Mouse (Mus musculus) heart, adult 2 months (tissue): ENCODE results near the gene Ddx6. TPM values are rescaled to one million over a fixed set of nuclear protein-coding genes. Genes with fewer than 3 reads are reported as not detected.

Source experiments
- DNase-seq, 2 experiments: peaks; one replicate each; pipeline ENCODE4 v3.0.0; 2021
- H3K27ac ChIP-seq: fragments of 200-600 bp; 2 replicates; pipeline ENCODE4 v1.8.1; 2022
- H3K27me3 ChIP-seq: fragments of 200-500 bp; 2 replicates; pipeline ENCODE4 v1.6.1; 2012; ENCODE audit warnings: mild to moderate bottlenecking, low read length, inconsistent platforms, mixed read lengths; ENCODE audit not compliant: control insufficient read depth, insufficient read depth
- H3K36me3 ChIP-seq: fragments of 200-500 bp; 2 replicates; pipeline ENCODE4 v1.6.1; 2012; ENCODE audit warnings: low read length, inconsistent platforms; ENCODE audit not compliant: control insufficient read depth, insufficient read depth
- H3K4me1 ChIP-seq: fragments of 200-500 bp; 2 replicates; pipeline ENCODE4 v1.6.1; 2011; ENCODE audit warnings: low read length; ENCODE audit not compliant: control insufficient read depth, insufficient read depth
- H3K4me3 ChIP-seq: fragments of 200-600 bp; 2 replicates; pipeline ENCODE4 v1.8.1; 2022
- H3K79me2 ChIP-seq: fragments of 200-500 bp; replicated peaks from 2 replicates; pipeline ENCODE4 v1.6.1; 2012; ENCODE audit warnings: mild to moderate bottlenecking, inconsistent platforms, low read length, moderate library complexity, mixed read lengths; ENCODE audit not compliant: control insufficient read depth, insufficient read depth
- H3K9ac ChIP-seq: fragments of 200-500 bp; 2 replicates; pipeline ENCODE4 v1.6.1; 2012; ENCODE audit warnings: low read depth, mild to moderate bottlenecking, control low read depth, inconsistent platforms, low read length, mixed read lengths
- CTCF ChIP-seq: fragments of 200-600 bp; IDR thresholded peaks from 2 replicates; pipeline ENCODE4 v1.8.1; 2022; ENCODE audit warnings: antibody characterized with exemption, mild to moderate bottlenecking, moderate library complexity
- EP300 ChIP-seq: fragments of 200-500 bp; IDR thresholded peaks from 2 replicates; pipeline ENCODE4 v1.6.1; 2011; ENCODE audit warnings: low read depth, low read length, control low read depth; ENCODE audit not compliant: insufficient read depth
- POLR2A ChIP-seq: fragments of 200-500 bp; IDR thresholded peaks from 2 replicates; pipeline ENCODE4 v1.6.1; 2011; ENCODE audit warnings: mild to moderate bottlenecking, low read depth, low read length, control low read depth; ENCODE audit not compliant: insufficient read depth
- WGBS: fragments of 180-500 bp; shearing (Covaris S2); methylation state at CpG from one replicate; pipeline ENCODE4 v1.1.7; 2018; 5-methylcytosine and 5-hydroxymethylcytosine counted together
- intact Hi-C: fragments of 180-260 bp; cut with DNase I; formaldehyde crosslinking; loops from one replicate; pipeline ENCODE4 v1.15.1; 2025
- polyA plus RNA-seq: library from polyadenylated mRNA; depleted of rRNA; stranded (reverse); fragments of >200 nt; gene quantifications from 2 replicates; pipeline ENCODE4 v1.2.3, GENCODE M21; 2012
- total RNA-seq, 2 experiments: library from RNA; stranded (reverse); gene quantifications; 2 replicates each; pipeline ENCODE4 v1.2.3; 2021

Gene Ddx6
- total and polyA plus RNA-seq, 3 experiments, result 14.3 to 88.4 (median 75.6) TPM

DNA sequence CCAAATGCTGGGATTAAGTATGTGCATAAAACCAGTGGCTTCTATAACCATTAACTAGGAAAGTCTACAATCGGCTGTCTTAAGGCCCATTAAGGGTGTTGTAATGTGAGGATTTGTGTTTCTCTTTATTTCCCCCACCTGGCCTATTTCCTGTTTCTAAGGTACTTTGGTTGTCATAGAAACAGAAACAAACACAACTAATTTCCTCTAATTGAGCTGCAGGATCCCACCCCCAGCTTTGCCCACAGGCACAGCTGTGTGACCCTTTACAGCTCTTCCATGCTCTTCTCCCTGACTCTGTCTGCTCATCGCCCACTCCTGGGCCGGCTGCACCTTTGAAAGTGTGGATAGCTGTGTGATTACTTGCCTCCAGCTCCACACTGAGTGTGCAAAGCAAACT lies 23.3 kb upstream of the Ddx6 start:
- DNase-seq, result no peak
- intact Hi-C loops, result no loop called here
- Histone ChIP-seq H3K9ac (no peak overlapping the region), H3K36me3 (no peaks in the 10 kb centered on the region), H3K27ac (no peak overlapping the region), H3K4me1 (no peaks in the 10 kb centered on the region), H3K27me3 (no peaks in the 10 kb centered on the region), H3K4me3 (no peak overlapping the region), H3K79me2 (no peaks in the 10 kb centered on the region)
- TF ChIP-seq EP300 (no peak), CTCF (no peak), POLR2A (no peak)
- 55% methylated on average over 3 of the region's 3 CpGs for WGBS

DNA sequence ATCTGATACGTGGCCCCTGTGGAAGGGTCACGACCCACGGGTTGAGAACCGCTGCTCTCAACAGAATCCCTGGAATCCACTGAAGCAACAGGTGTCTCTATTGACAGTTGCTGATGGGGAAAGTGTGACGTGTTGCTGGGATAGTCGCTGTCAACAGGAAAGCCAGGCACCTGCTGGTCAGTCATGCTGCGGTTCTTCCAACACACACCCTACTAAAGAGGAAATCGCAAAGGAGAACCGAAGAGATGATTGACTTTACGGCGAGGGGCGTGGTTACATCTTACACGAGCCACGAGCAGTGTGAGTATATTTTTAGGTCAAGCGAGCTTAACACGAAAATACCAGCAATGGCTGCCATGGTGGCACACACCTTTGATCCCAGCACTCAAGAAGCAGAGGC lies 22.3 kb upstream of the Ddx6 start:
- Histone ChIP-seq H3K27ac (no peak overlapping the region), H3K4me1 (no peaks in the 10 kb centered on the region), H3K4me3 (no peak overlapping the region), H3K9ac (no peak overlapping the region), H3K79me2 (no peaks in the 10 kb centered on the region), H3K36me3 (no peaks in the 10 kb centered on the region), H3K27me3 (no peaks in the 10 kb centered on the region)
- intact Hi-C loops, result no loop called here
- WGBS, result 73% methylated on average over 16 of the region's 16 CpGs
- TF ChIP-seq POLR2A (no peak), EP300 (no peak), CTCF (no peak)
- DNase-seq, result peak in 1 of 2 experiments; percentile 57

- no peaks in the 10 kb centered on the region for H3K36me3 ChIP-seq
- no peaks in the 10 kb centered on the region for H3K79me2 ChIP-seq
- intact Hi-C loops, result no loop called here
- no peaks in the 10 kb centered on the region for H3K27me3 ChIP-seq
- 81% methylated on average over 8 of the region's 8 CpGs for WGBS
- H3K4me3 ChIP-seq, result no peak overlapping the region
- TF ChIP-seq POLR2A (no peak), CTCF (no peak), EP300 (no peak)
- DNase-seq, result no peak
- H3K9ac ChIP-seq, result no peak overlapping the region
- no peaks in the 10 kb centered on the region for H3K4me1 ChIP-seq
- no peak overlapping the region for H3K27ac ChIP-seq
Measured at GRCm38 (mm10) chr9:44586640-44587261, 17.9 kb upstream of the Ddx6 start.

- intact Hi-C loops, result no loop called here
- TF ChIP-seq EP300 (no peak), CTCF (no peak), POLR2A (no peak)
- WGBS, result 77% methylated on average over 9 of the region's 9 CpGs
- Histone ChIP-seq H3K4me1 (no peaks in the 10 kb centered on the region), H3K36me3 (no peaks in the 10 kb centered on the region), H3K79me2 (no peaks in the 10 kb centered on the region), H3K27me3 (no peaks in the 10 kb centered on the region), H3K4me3 (no peak overlapping the region), H3K9ac (no peak overlapping the region), H3K27ac (no peak overlapping the region)
- DNase-seq, result no peak
Measured at GRCm38 (mm10) chr9:44587262-44588160, 17.2 kb upstream of the Ddx6 start.

DNA sequence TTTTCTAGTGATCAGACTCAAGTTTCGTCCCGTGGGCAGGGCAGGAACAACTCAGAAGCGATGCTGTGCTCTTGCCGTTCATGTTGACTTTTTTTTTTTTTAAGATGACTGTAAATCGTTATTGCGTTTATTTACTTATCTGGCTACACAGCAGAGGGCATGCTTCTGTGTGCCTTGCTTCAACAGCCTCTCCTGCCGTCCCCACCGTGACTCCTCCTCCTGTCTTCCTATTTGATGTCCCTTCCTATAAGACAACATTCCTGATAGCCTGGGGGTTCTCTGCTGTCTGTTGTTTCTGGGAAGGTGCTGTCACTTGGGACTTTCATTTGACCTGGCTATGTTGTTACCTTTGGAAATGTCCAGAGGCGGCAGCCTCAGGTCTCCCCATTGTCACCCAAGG lies 16.1 kb upstream of the Ddx6 start:
- 64% methylated on average over 9 of the region's 9 CpGs for WGBS
- TF ChIP-seq EP300 (no peak), POLR2A (no peak), CTCF (no peak)
- intact Hi-C loops, result no loop called here
- Histone ChIP-seq H3K36me3 (no peaks in the 10 kb centered on the region), H3K27ac (no peak overlapping the region), H3K27me3 (no peaks in the 10 kb centered on the region), H3K4me3 (no peak overlapping the region), H3K9ac (no peak overlapping the region), H3K79me2 (no peaks in the 10 kb centered on the region), H3K4me1 (no peaks in the 10 kb centered on the region)
- no peak for DNase-seq

DNA sequence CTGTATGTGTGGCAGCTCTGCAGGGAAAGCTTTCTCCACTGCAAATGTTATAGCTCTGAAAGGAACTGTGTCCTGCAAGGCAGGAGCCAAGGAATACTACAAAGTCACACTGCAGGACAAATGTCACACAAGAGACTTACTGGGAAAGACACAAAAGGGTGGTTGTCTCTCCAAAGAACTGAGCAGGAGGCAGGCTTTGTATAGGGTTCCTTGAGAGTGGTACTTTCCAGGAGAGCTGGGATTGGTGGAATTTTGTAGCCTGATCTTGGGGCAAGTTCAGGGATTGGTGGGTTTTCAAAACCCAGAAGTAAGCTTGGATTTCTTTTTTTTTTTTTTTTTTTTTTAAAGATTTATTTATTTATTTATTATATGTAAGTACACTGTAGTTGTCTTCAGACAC lies 15.6 kb upstream of the Ddx6 start:
- DNase-seq, result no peak
- Histone ChIP-seq H3K4me3 (no peak overlapping the region), H3K36me3 (no peaks in the 10 kb centered on the region), H3K9ac (no peak overlapping the region), H3K79me2 (no peaks in the 10 kb centered on the region), H3K27ac (no peak overlapping the region), H3K4me1 (no peaks in the 10 kb centered on the region), H3K27me3 (no peaks in the 10 kb centered on the region)
- intact Hi-C loops, result no loop called here
- TF ChIP-seq CTCF, result no peak
- no peak for TF ChIP-seq POLR2A
